Mouse (Mus musculus) kidney, embryonic 15.5 days (tissue): ENCODE data around the gene Camkk2. TPM values are rescaled to one million over a fixed set of nuclear protein-coding genes. Genes with fewer than 3 reads are reported as not detected.

Experiments used
- ATAC-seq: fragments of 200-750 bp; cut with Nextera tagmentation; replicated peaks from 2 replicates; pipeline ENCODE4 v1.8.0; 2017; ENCODE audit warnings: moderate TSS enrichment; ENCODE audit not compliant: low FRiP score
- H3K27ac ChIP-seq: fragments of 300-500 bp; sonication (generic); 2 replicates; pipeline ENCODE4 v1.5.1; 2015; ENCODE audit warnings: mild to moderate bottlenecking, inconsistent platforms
- H3K27me3 ChIP-seq: fragments of 300-500 bp; sonication (generic); 2 replicates; pipeline ENCODE4 v1.6.1; 2015; ENCODE audit warnings: inconsistent platforms
- H3K36me3 ChIP-seq: fragments of 300-500 bp; sonication (generic); 2 replicates; pipeline ENCODE4 v1.6.1; 2015; ENCODE audit warnings: inconsistent platforms
- H3K4me1 ChIP-seq: fragments of 300-500 bp; sonication (generic); 2 replicates; pipeline ENCODE4 v1.6.1; 2015; ENCODE audit warnings: inconsistent platforms
- H3K4me2 ChIP-seq: fragments of 300-500 bp; sonication (generic); 2 replicates; pipeline ENCODE4 v1.6.1; 2015; ENCODE audit warnings: moderate library complexity, mild to moderate bottlenecking, inconsistent platforms
- H3K4me3 ChIP-seq: fragments of 300-500 bp; sonication (generic); replicated peaks from 2 replicates; pipeline ENCODE4 v1.5.1; 2015; ENCODE audit warnings: mild to moderate bottlenecking, inconsistent platforms
- H3K9ac ChIP-seq: fragments of 300-500 bp; sonication (generic); 2 replicates; pipeline ENCODE4 v1.6.1; 2015; ENCODE audit warnings: mild to moderate bottlenecking, inconsistent platforms
- H3K9me3 ChIP-seq: fragments of 300-500 bp; sonication (generic); replicated peaks from 2 replicates; pipeline ENCODE4 v1.6.1; 2016; ENCODE audit warnings: inconsistent platforms
- WGBS: fragments of 180-500 bp; shearing (Covaris S2); methylation state at CpG from one replicate; pipeline ENCODE4 v1.1.7; 2015; ENCODE audit warnings: mixed read lengths; 5-methylcytosine and 5-hydroxymethylcytosine counted together
- polyA plus RNA-seq: library from polyadenylated mRNA; unstranded; fragments of >200 nt; fragmentation: Nextera tagmentation; extraction: Ambion mirVana; gene quantifications from 2 replicates; pipeline ENCODE4 v1.2.1, GENCODE M21; 2015

Camkk2 gene
- polyA plus RNA-seq, 1 experiment from 2014 or later: 39.5 TPM

GRCm38 (mm10) chr5:122800345-122801010, 21.3 kb upstream of the Camkk2 start:
- Histone ChIP-seq H3K9ac (no peak overlapping the region), H3K9me3 (no peaks in the 10 kb centered on the region), H3K27me3 (no peaks in the 10 kb centered on the region), H3K4me2 (no peak overlapping the region), H3K27ac (no peak overlapping the region), H3K4me1 (no peaks in the 10 kb centered on the region), H3K4me3 (no peak overlapping the region), H3K36me3 (peaks cover 98% of the 10 kb centered on the region)
- 83% methylated on average over 13 of the region's 13 CpGs for WGBS
- ATAC-seq: no peak

DNA sequence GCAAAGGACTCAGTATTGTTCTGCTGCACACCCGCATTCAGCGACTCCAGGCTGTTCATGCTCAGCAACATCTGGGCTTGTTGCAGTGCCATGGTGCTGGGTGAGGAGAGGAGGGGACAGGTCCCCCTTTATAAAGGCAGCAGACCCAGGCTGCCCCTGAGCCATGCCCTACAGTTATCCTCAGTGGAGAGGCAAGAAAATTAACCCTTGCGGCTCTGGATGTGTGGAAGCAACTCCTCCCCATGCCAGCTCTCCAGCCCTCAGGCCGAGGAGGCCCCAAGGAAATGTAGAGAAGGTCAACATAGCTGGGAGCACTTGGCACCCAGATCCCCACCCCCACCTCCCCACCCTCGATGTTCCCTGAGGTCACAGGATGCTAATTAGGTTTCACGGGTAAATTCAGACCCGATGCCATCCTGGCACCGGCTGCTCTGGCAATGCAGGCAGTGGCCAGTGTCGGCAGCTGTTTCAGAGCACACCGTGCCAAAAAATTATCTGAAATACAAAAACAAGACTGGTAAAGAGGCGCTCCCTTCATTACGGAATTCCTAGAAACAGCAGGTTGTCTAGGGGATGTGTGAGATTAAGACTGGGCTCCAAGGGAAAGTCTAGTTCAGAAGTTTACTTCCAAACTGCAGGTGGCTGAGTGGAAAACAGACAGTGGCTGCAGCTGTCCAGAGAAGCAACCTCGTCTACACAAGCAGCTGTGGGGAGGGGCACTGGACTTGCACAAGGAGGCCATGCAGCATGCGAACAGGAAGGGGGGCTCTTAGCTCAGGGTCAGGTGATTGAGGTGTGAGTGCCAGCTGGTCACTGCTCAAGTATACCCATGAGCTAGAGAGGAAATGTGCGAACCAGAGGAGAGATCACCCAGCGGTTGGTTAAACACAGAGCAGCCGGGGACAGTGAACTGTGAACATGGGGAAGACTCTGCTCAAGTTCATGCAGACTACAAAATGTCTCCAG, 20.5 kb upstream of the Camkk2 start:
- WGBS: 89% methylated on average over 17 of the region's 17 CpGs
- no peak overlapping the region for H3K27ac ChIP-seq

GRCm38 (mm10) chr5:122798557-122799378, 19.6 kb upstream of the Camkk2 start:
- Histone ChIP-seq H3K36me3 (peaks cover 96% of the 10 kb centered on the region), H3K27me3 (no peaks in the 10 kb centered on the region), H3K4me3 (no peak overlapping the region), H3K4me1 (no peaks in the 10 kb centered on the region), H3K9me3 (no peaks in the 10 kb centered on the region), H3K27ac (no peak overlapping the region), H3K4me2 (no peak overlapping the region), H3K9ac (no peak overlapping the region)
- WGBS: 75% methylated on average over 17 of the region's 17 CpGs
- ATAC-seq: 0 out of 2 replicates have a peak, but pooled peaks have one; percentile 22

More for the DNA sequence above, 20.5 kb upstream of the Camkk2 start:
- no peak overlapping the region for H3K9ac ChIP-seq
- ATAC-seq: no peak
- H3K4me3 ChIP-seq: no peak overlapping the region
- no peaks in the 10 kb centered on the region for H3K4me1 ChIP-seq
- H3K4me2 ChIP-seq: no peak overlapping the region
- no peaks in the 10 kb centered on the region for H3K9me3 ChIP-seq
- no peaks in the 10 kb centered on the region for H3K27me3 ChIP-seq
- H3K36me3 ChIP-seq: peaks cover 97% of the 10 kb centered on the region

- peaks cover 96% of the 10 kb centered on the region for H3K36me3 ChIP-seq
- H3K27me3 ChIP-seq: no peaks in the 10 kb centered on the region
- no peaks in the 10 kb centered on the region for H3K9me3 ChIP-seq
- no peak overlapping the region for H3K9ac ChIP-seq
- H3K4me3 ChIP-seq: no peak overlapping the region
- no peaks in the 10 kb centered on the region for H3K4me1 ChIP-seq
- no peak overlapping the region for H3K27ac ChIP-seq
- 86% methylated on average over 3 of the region's 3 CpGs for WGBS
- no peak overlapping the region for H3K4me2 ChIP-seq
- no peak for ATAC-seq
Measured at GRCm38 (mm10) chr5:122797866-122798265, 18.7 kb upstream of the Camkk2 start.

- 89% methylated on average over 2 of the region's 2 CpGs for WGBS
- no peaks in the 10 kb centered on the region for H3K27me3 ChIP-seq
- H3K36me3 ChIP-seq: peaks cover 82% of the 10 kb centered on the region
- no peaks in the 10 kb centered on the region for H3K9me3 ChIP-seq
- H3K9ac ChIP-seq: no peak overlapping the region
- no peak for ATAC-seq
- H3K27ac ChIP-seq: no peak overlapping the region
- no peak overlapping the region for H3K4me2 ChIP-seq
- no peaks in the 10 kb centered on the region for H3K4me1 ChIP-seq
- no peak overlapping the region for H3K4me3 ChIP-seq
Measured at GRCm38 (mm10) chr5:122788696-122789095, 9.5 kb upstream of the Camkk2 start.

DNA sequence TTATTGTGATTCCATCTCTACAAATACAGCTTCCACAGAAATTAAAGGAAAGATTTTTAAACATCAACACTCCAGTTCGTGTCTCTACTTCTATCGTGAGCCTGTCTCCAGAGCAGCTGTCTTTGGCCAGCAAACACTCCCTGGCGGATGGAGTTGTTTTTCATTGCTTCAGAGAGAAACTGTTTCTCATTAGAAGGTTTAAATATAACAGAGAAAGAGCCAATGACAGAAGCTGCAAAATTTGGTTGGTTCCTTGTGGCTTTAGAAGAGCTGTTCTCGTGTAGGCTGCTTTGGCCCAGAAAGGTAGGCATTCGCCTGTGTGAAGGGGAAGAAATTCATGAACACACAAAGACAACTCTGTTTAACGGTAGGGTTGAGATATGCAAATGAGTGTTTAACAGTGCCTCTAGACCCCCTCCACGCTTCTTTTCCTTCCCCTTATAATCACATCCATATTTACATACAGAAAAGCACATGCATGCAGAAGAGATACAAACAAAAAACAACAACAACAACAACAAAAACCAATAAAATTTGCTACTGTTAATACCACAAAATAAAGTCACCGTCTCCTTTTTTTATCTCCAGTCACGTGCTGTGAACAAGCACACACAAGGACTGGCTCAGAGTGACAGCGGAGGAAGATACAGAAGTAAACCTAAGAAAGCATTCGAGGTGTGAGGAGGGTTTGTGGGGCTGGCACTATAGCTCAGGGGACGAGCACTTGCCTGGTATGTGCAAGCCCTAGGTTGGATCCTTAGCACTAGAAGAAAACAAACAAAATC, 7.0 kb upstream of the Camkk2 start:
- no peak overlapping the region for H3K9ac ChIP-seq
- peaks cover 58% of the 10 kb centered on the region for H3K36me3 ChIP-seq
- H3K27ac ChIP-seq: no peak overlapping the region
- 72% methylated on average over 12 of the region's 12 CpGs for whole genome bisulfite sequencing
- H3K4me2 ChIP-seq: no peak overlapping the region
- H3K9me3 ChIP-seq: no peaks in the 10 kb centered on the region
- no peaks in the 10 kb centered on the region for H3K27me3 ChIP-seq
- ATAC-seq: no peak
- no peak overlapping the region for H3K4me3 ChIP-seq
- no peaks in the 10 kb centered on the region for H3K4me1 ChIP-seq

GRCm38 (mm10) chr5:122783726-122784406, 4.7 kb upstream of the Camkk2 start:
- Histone ChIP-seq H3K9ac (no peak overlapping the region), H3K4me2 (no peak overlapping the region), H3K27ac (no peak overlapping the region), H3K9me3 (no peaks in the 10 kb centered on the region), H3K27me3 (no peaks in the 10 kb centered on the region), H3K4me3 (no peak overlapping the region), H3K36me3 (peaks cover 36% of the 10 kb centered on the region), H3K4me1 (peaks cover 6% of the 10 kb centered on the region)
- 42% methylated on average over 14 of the region's 14 CpGs for WGBS
- no peak for ATAC-seq

- no peak overlapping the region for H3K27ac ChIP-seq
- no peaks in the 10 kb centered on the region for H3K9me3 ChIP-seq
- H3K9ac ChIP-seq: no peak overlapping the region
- no peak overlapping the region for H3K4me3 ChIP-seq
- no peak overlapping the region for H3K4me2 ChIP-seq
- 63% methylated on average over 1 of the region's 1 CpGs for WGBS
- no peak for ATAC-seq
- no peaks in the 10 kb centered on the region for H3K27me3 ChIP-seq
- peaks cover 18% of the 10 kb centered on the region for H3K36me3 ChIP-seq
- H3K4me1 ChIP-seq: peaks cover 21% of the 10 kb centered on the region
Measured at GRCm38 (mm10) chr5:122782066-122782465, 2.9 kb upstream of the Camkk2 start.

DNA sequence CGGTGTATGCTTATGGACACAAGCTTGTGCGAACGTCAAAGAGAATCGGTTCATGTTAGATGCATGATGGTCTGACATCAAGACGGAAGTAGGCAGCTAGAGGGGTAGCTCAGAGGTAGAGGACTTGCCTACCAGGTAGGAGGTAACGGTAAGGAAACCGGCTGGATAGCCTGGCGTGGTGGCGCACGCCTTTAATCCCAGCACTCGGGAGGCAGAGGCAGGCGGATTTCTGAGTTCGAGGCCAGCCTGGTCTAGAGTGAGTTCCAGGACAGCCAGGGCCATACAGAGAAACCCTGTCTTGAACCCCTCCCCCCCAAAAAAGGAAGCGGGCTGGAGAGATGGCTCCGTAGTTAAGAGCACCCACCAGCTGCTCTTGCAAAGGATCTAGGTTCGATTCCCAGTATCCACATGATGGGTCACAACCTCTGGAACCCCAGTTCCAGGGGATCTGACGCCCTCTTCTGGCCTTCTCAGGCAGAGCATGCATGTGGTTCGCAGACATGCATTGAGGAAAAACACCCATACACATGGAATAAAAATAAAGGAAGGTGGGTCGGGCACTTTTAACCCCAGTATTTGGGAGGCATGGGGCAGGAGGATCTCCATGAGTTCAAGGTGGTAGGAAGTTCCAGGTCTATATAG, 1.7 kb upstream of the Camkk2 start:
- WGBS: 89% methylated on average over 19 of the region's 19 CpGs
- no peak for ATAC-seq

More for the DNA sequence above, 1.7 kb upstream of the Camkk2 start:
- H3K36me3 ChIP-seq: peaks cover 7% of the 10 kb centered on the region; the same call in 1 of the 2 replicates
- H3K27me3 ChIP-seq: no peaks in the 10 kb centered on the region
- no peak overlapping the region for H3K4me2 ChIP-seq
- H3K27ac ChIP-seq: no peak overlapping the region
- H3K9ac ChIP-seq: no peak overlapping the region
- no peaks in the 10 kb centered on the region for H3K9me3 ChIP-seq
- no peak overlapping the region for H3K4me3 ChIP-seq
- H3K4me1 ChIP-seq: peaks cover 24% of the 10 kb centered on the region
